Mouse (Mus musculus) liver, embryonic 11.5 days (tissue): ENCODE measurements at regions not wholly inside any gene's neighbourhood (a gene's known extent, or its start where the extent isn't known, plus 50 kb on each side); places are given as distances from the start of the nearest gene placed in this dataset.

ENCODE experiments used
- ATAC-seq: fragments of 200-750 bp; cut with Nextera tagmentation; replicated peaks from 2 replicates; pipeline ENCODE4 v1.8.0; 2017; ENCODE audit warnings: moderate number of reproducible peaks, mild to moderate bottlenecking, moderate TSS enrichment, moderate library complexity; ENCODE audit not compliant: low FRiP score
- DNase-seq: peaks from one replicate; pipeline ENCODE4 v3.0.0-alpha.2; 2017; ENCODE audit warnings: low spot score
- H3K27ac ChIP-seq: fragments of 300-500 bp; sonication (generic); 2 replicates; pipeline ENCODE4 v1.5.1; 2014; ENCODE audit warnings: mild to moderate bottlenecking, low read depth, low read length, control low read depth
- H3K27me3 ChIP-seq: fragments of 300-500 bp; sonication (generic); replicated peaks from 2 replicates; pipeline ENCODE4 v1.6.1; 2014; ENCODE audit warnings: low read length, mixed read lengths; ENCODE audit not compliant: control insufficient read depth, insufficient read depth
- H3K36me3 ChIP-seq: fragments of 300-500 bp; sonication (generic); 2 replicates; pipeline ENCODE4 v1.6.1; 2014; ENCODE audit warnings: mild to moderate bottlenecking, low read length, moderate library complexity, mixed read lengths; ENCODE audit not compliant: control insufficient read depth, insufficient read depth
- H3K4me1 ChIP-seq: fragments of 300-500 bp; sonication (generic); replicated peaks from 2 replicates; pipeline ENCODE4 v1.6.1; 2014; ENCODE audit warnings: low read length, mixed read lengths; ENCODE audit not compliant: control insufficient read depth, insufficient read depth
- H3K4me2 ChIP-seq: fragments of 300-500 bp; sonication (generic); 2 replicates; pipeline ENCODE4 v1.6.1; 2014; ENCODE audit warnings: mild to moderate bottlenecking, control low read depth, moderate library complexity
- H3K4me3 ChIP-seq: fragments of 300-500 bp; sonication (generic); 2 replicates; pipeline ENCODE4 v1.5.1; 2014; ENCODE audit warnings: low read depth, low read length, control low read depth
- H3K9ac ChIP-seq: fragments of 300-500 bp; sonication (generic); 2 replicates; pipeline ENCODE4 v1.6.1; 2014; ENCODE audit warnings: low read depth, low read length, control low read depth
- H3K9me3 ChIP-seq: fragments of 300-500 bp; sonication (generic); 2 replicates; pipeline ENCODE4 v1.6.1; 2016; ENCODE audit warnings: low read length, inconsistent platforms, mixed read lengths; ENCODE audit not compliant: control insufficient read depth
- WGBS: fragments of 180-500 bp; shearing (Covaris S2); extraction: QIAGEN DNeasy Blood & Tissue Kit; methylation state at CpG from one replicate; pipeline ENCODE4 v1.1.7; 2014; 5-methylcytosine and 5-hydroxymethylcytosine counted together

DNA sequence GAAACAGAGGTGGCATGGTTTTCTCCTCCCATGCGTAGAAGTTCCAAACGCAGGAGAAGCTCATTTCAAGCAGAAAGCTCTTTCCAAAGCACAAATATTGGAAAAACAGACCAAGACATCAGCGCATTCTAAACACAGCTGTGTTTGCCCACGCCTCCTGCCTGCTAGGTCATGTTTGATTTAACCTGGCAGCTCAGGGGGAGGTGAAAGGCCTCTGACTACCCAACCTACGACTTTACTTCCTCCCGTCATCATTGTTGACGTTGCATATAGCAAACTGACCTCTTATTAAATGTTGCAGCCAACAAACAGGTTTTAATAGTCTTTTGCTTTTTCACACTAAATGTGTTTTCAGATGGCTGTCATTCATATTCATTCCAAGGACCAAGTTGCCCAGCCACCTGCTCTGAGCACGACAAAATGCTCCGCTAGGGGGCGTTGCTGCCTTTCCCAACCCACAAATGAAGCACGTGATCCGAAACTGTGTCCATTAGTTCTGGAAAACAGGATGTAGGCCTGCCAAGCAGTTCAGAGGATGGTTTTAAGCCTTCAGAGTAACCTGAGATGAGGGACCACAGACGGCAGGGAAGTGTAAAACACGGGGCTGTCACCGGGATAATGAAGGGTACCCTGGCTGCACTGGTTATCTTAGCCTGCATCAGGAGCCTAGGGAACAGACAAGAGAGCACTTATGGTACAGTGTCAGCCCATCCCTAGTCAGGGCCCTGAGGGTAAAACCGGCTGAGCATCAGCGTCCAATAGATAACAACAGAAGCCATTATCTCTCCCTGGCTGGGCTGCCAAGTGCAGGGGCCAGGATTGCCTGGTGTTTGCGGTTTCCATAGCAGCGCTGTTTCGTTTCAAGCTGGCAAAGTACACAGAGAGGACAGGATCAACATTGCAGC lies 67.6 kb upstream of the Noct start:
- peak overlapping the region; percentile 72; the same call in 1 of the 2 replicates for H3K27ac ChIP-seq
- H3K9ac ChIP-seq, result 0 out of 2 replicates have a peak overlapping the region, but pooled peaks have one; percentile 8
- no peak overlapping the region for H3K4me3 ChIP-seq
- DNase-seq, result peak; percentile 77
- H3K36me3 ChIP-seq, result no peaks in the 10 kb centered on the region
- H3K4me2 ChIP-seq, result peak overlapping the region; percentile 61
- H3K27me3 ChIP-seq, result no peaks in the 10 kb centered on the region
- 28% methylated on average over 20 of the region's 20 CpGs for WGBS
- H3K9me3 ChIP-seq, result no peaks in the 10 kb centered on the region
- ATAC-seq, result peak; percentile 99
- H3K4me1 ChIP-seq, result peaks cover 23% of the 10 kb centered on the region

DNA sequence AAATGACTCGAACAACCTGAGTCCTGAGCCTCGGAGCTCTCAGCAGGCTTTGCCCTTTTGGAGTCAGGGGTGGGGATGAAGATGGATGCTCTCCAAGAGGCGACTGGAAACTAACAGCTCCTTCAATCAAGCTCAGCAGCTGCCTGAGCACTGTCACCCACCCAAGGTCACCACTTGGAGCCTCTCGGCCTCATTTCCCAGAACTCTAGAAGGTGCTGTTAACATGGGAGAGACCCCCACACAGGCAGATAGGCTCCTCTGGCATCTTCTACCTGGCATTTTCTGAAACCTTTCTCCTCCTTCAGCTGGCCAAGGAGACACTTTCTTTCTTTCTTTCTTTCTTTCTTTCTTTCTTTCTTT lies 67.0 kb upstream of the Noct start:
- no peak overlapping the region for H3K9ac ChIP-seq
- DNase-seq (no peak), ATAC-seq (no peak; the same call in 1 of the 2 replicates)
- peak overlapping the region; percentile 61 for H3K4me2 ChIP-seq
- WGBS, result 20% methylated on average over 4 of the region's 4 CpGs
- no peaks in the 10 kb centered on the region for H3K27me3 ChIP-seq
- no peak overlapping the region for H3K4me3 ChIP-seq
- H3K4me1 ChIP-seq, result peaks cover 23% of the 10 kb centered on the region
- no peaks in the 10 kb centered on the region for H3K36me3 ChIP-seq
- peak overlapping the region; percentile 72; the same call in 1 of the 2 replicates for H3K27ac ChIP-seq
- H3K9me3 ChIP-seq, result no peaks in the 10 kb centered on the region

DNA sequence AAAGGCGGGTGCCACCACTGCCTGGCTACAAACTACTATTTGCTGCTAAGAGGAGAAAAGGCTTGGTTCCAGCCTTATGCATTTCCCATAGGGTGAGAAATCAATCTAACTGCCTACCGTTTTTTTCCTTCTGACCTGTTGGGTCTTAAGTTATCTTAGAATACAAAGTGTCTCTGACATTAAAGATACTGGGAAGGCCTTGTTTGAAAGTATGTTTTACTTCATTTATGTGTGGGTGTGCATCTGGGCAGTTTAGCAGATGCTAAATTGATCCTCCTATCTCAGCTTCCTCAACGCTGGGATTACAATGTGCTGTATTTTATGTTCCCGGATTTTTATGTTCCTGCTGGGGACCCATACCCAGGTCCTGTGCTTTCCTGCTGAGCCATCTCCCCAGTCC lies 65.8 kb upstream of the Noct start:
- Histone ChIP-seq H3K36me3 (no peaks in the 10 kb centered on the region), H3K27me3 (no peaks in the 10 kb centered on the region), H3K4me2 (no peak overlapping the region), H3K9ac (no peak overlapping the region), H3K27ac (0 out of 2 replicates have a peak overlapping the region, but pooled peaks have one; percentile 23), H3K4me1 (peaks cover 23% of the 10 kb centered on the region), H3K9me3 (no peaks in the 10 kb centered on the region), H3K4me3 (no peak overlapping the region)
- ATAC-seq (no peak), DNase-seq (no peak)
- WGBS, result 54% methylated on average over 4 of the region's 4 CpGs

DNA sequence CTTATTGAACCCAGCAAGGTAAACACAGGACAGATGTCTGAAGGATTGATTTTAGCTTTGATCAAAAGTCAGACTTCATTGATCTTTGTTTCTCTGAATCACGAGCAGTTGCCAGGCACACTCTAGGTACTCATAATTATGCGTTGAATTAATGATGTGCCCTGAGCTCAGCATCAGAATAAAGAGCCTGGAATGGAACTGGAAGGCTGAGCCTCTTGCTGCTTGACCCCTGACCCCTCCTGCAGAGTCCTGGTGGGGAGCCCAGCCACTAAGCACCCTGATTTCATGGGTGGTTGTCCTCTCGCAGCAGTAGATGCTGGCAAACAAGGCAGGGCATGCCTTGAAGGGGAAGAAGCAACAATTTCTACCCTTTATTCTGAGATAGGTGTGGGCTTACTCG lies 64.9 kb upstream of the Noct start:
- no peak for ATAC-seq
- H3K27me3 ChIP-seq, result no peaks in the 10 kb centered on the region
- WGBS, result 67% methylated on average over 4 of the region's 4 CpGs

DNA sequence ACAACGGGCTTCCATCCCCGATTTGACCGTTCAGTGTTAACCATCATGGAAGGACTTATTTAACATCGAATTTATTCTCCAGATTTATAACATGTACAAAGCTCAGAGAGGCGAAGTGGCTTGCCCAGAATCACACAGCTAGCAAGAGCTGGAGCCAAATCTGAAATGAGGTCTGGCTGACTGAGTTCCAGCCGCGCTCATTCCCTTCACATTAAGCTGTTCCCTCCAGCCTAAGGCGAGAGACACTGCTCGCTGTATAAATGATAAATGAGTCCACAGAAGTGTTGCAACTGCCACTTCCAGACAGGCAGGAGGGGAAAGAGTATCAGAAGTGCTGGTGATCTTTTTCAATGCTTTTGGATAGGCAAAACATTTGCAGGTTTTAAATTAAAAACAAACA lies 64.4 kb upstream of the Noct start:
- no peak overlapping the region for H3K4me2 ChIP-seq
- ATAC-seq (no peak), DNase-seq (no peak)
- no peak overlapping the region for H3K4me3 ChIP-seq
- H3K36me3 ChIP-seq, result no peaks in the 10 kb centered on the region
- H3K9ac ChIP-seq, result no peak overlapping the region
- peaks cover 23% of the 10 kb centered on the region for H3K4me1 ChIP-seq
- 73% methylated on average over 9 of the region's 9 CpGs for WGBS
- H3K9me3 ChIP-seq, result no peaks in the 10 kb centered on the region
- H3K27ac ChIP-seq, result no peak overlapping the region
- H3K27me3 ChIP-seq, result no peaks in the 10 kb centered on the region

More for the DNA sequence above, 64.9 kb upstream of the Noct start:
- H3K4me3 ChIP-seq, result no peak overlapping the region
- H3K27ac ChIP-seq, result no peak overlapping the region
- H3K4me1 ChIP-seq, result peaks cover 23% of the 10 kb centered on the region
- no peaks in the 10 kb centered on the region for H3K9me3 ChIP-seq
- H3K9ac ChIP-seq, result no peak overlapping the region
- H3K36me3 ChIP-seq, result no peaks in the 10 kb centered on the region
- no peak overlapping the region for H3K4me2 ChIP-seq
- DNase-seq, result no peak

DNA sequence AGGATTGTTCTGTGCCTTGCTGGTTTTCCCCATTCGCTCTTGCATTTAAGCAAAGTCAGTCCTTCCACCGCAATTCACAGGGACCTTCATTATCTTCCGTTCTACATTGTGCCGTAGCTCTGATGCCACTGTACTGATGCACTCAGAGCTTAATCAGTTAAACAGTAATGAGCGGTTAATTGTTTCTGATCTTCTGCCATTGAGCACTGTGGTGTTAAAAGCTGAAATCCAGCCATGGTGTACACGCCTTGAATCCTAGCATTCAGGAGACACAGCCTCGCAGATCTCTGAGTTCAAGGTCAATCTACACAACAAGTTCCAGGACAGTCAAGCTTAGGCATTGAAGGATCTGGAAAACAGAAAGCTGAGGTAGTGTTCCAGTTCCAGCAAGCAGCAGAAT lies 63.6 kb upstream of the Noct start:
- Histone ChIP-seq H3K4me2 (no peak overlapping the region), H3K9me3 (no peaks in the 10 kb centered on the region), H3K4me3 (no peak overlapping the region), H3K4me1 (peaks cover 21% of the 10 kb centered on the region), H3K36me3 (no peaks in the 10 kb centered on the region), H3K9ac (no peak overlapping the region), H3K27ac (no peak overlapping the region), H3K27me3 (no peaks in the 10 kb centered on the region)
- 83% methylated on average over 7 of the region's 7 CpGs for WGBS
- ATAC-seq (no peak), DNase-seq (no peak)

DNA sequence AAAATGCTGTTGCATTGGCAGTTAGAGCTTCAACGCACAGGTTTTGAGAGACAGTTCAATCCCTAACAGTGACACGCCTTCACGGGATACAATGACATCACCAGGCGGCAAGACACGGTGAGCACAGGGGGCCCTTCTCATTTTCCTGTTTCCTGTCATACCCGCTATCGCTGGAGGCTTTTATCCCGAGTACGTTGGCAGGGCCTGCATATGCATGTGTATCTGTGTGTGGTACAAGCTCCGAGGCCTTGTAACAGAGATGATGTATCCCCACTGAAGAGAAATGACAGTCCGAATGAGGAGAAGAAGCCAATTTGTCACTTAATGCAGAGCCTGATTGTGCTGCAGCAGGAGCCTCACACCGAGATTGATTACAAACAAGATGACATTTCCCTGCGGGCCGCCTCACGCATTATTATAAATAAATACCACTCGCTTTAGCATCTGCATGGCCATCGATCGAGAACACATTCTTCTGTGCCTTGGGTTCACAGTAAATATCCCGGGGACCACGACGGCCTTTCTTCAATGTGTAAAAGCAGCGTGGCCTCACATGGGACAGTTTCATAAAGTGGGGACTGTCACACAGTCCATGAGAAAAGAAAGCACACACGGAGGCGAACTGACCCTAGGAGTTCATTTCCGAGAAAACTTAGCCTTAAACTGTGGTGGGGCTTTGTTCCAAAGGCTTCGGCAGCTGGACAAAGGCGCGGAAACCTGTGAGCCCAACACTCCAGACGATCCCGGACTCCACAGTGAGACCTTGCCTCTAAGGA lies 54.9 kb upstream of the Noct start:
- H3K9me3 ChIP-seq, result no peaks in the 10 kb centered on the region
- H3K36me3 ChIP-seq, result no peaks in the 10 kb centered on the region
- H3K4me1 ChIP-seq, result no peaks in the 10 kb centered on the region
- no peak overlapping the region for H3K9ac ChIP-seq
- no peak overlapping the region for H3K4me2 ChIP-seq
- 78% methylated on average over 30 of the region's 30 CpGs for WGBS
- H3K4me3 ChIP-seq, result no peak overlapping the region
- ATAC-seq (no peak), DNase-seq (no peak)
- H3K27ac ChIP-seq, result no peak overlapping the region
- no peaks in the 10 kb centered on the region for H3K27me3 ChIP-seq

DNA sequence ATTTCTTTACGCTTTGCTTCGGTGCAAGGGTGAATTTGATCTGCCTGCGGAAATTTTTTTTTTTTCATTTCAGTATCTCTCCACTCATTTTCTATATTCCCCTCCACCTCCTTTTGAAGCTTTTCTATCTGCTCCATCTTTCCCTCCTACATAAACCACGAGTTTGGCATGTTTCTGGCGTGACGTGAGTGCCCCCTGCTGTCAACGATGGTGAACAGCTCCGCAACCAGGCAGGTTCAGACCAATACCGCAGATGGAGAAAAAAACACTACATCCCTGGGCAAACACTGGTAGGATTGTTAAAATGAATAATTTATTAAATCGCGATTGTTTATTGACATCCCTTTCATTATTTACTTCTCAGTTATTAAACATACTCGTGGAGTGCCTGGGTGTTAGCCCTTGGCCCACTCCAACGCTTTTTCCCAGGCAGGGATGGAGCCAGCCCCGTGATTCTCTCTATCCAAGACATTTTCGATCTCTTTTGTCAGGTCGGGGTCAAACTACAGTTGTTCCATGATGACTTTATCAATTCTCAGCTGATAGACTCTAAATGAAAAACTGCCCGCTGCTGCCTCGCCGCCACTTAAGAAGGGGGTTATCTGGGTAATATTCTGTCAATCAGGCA lies 53.9 kb upstream of the Noct start:
- Histone ChIP-seq H3K36me3 (no peaks in the 10 kb centered on the region), H3K4me2 (no peak overlapping the region), H3K9ac (no peak overlapping the region), H3K4me3 (no peak overlapping the region), H3K27ac (no peak overlapping the region), H3K4me1 (no peaks in the 10 kb centered on the region), H3K9me3 (no peaks in the 10 kb centered on the region), H3K27me3 (no peaks in the 10 kb centered on the region)
- ATAC-seq (peak; percentile 63; the same call in 1 of the 2 replicates), DNase-seq (peak; percentile 72)
- WGBS, result 27% methylated on average over 19 of the region's 19 CpGs
